Mouse (Mus musculus) heart, adult 2 months (tissue): Measurements from ENCODE around the gene Aox2.
"Not testable (repeated sequence)": the region's sequence is repeated elsewhere in the genome, so short reads cannot be mapped to it uniquely, and the experiment has no call there.

Experiments
- CTCF ChIP-seq: fragments of 200-600 bp; IDR thresholded peaks from 2 replicates; pipeline ENCODE4 v1.8.1; 2022; ENCODE audit warnings: antibody characterized with exemption, mild to moderate bottlenecking, moderate library complexity
- EP300 ChIP-seq: fragments of 200-500 bp; IDR thresholded peaks from 2 replicates; pipeline ENCODE4 v1.6.1; 2011; ENCODE audit warnings: low read depth, low read length, control low read depth; ENCODE audit not compliant: insufficient read depth

GRCm38 (mm10) chr1:58374266-58374665 lies 96.1 kb downstream of the Aox2 start:
- TF ChIP-seq EP300, CTCF: not testable (repeated sequence)
